Mouse (Mus musculus) thymus, adult 2 months (tissue): Measurements from ENCODE around the gene Bmp10.

ENCODE experiments used
- CTCF ChIP-seq: fragments of 200-500 bp; IDR thresholded peaks from 2 replicates; pipeline ENCODE4 v1.5.1; 2012; ENCODE audit warnings: mild to moderate bottlenecking, control low read depth, low read length, moderate library complexity, borderline replicate concordance; ENCODE audit not compliant: control insufficient read depth, poor library complexity, insufficient read depth; ENCODE audit errors: extremely low read depth
- POLR2A ChIP-seq: fragments of 200-500 bp; IDR thresholded peaks from 2 replicates; pipeline ENCODE4 v1.6.1; 2012; ENCODE audit warnings: mild to moderate bottlenecking, low read length, control low read depth, moderate library complexity; ENCODE audit not compliant: control insufficient read depth, poor library complexity, insufficient read depth; ENCODE audit errors: extremely low read depth

- no peak for TF ChIP-seq CTCF
- TF ChIP-seq POLR2A: no peak
Measured at GRCm38 (mm10) chr6:87483224-87483899, 54.6 kb downstream of the Bmp10 start.
